Mouse (Mus musculus) forebrain, embryonic 13.5 days (tissue): Measurements from ENCODE around the gene Qrich2. TPM values are rescaled to one million over a fixed set of nuclear protein-coding genes. Genes with fewer than 3 reads are reported as not detected.

Experiments
- ATAC-seq: fragments of 200-750 bp; cut with Nextera tagmentation; 2 replicates; pipeline ENCODE4 v1.8.0; 2017
- H3K27ac ChIP-seq: fragments of 300-500 bp; sonication (generic); 2 replicates; pipeline ENCODE4 v1.5.1; 2015; ENCODE audit warnings: inconsistent platforms, mild to moderate bottlenecking, moderate library complexity
- H3K27me3 ChIP-seq: fragments of 300-500 bp; sonication (generic); 2 replicates; pipeline ENCODE4 v1.6.1; 2015; ENCODE audit warnings: mild to moderate bottlenecking, inconsistent platforms
- H3K36me3 ChIP-seq: fragments of 300-500 bp; sonication (generic); 2 replicates; pipeline ENCODE4 v1.6.1; 2015; ENCODE audit warnings: mild to moderate bottlenecking, inconsistent platforms; ENCODE audit not compliant: poor library complexity, severe bottlenecking
- H3K4me1 ChIP-seq: fragments of 300-500 bp; sonication (generic); 2 replicates; pipeline ENCODE4 v1.6.1; 2015; ENCODE audit warnings: inconsistent platforms
- H3K4me2 ChIP-seq: fragments of 300-500 bp; sonication (generic); 2 replicates; pipeline ENCODE4 v1.6.1; 2015; ENCODE audit warnings: inconsistent platforms, mild to moderate bottlenecking, moderate library complexity
- H3K4me3 ChIP-seq: fragments of 300-500 bp; sonication (generic); 2 replicates; pipeline ENCODE4 v1.5.1; 2015; ENCODE audit warnings: mild to moderate bottlenecking, inconsistent platforms
- H3K9ac ChIP-seq: fragments of 300-500 bp; sonication (generic); 2 replicates; pipeline ENCODE4 v1.6.1; 2015; ENCODE audit warnings: mild to moderate bottlenecking, inconsistent platforms
- H3K9me3 ChIP-seq: fragments of 300-500 bp; sonication (generic); replicated peaks from 2 replicates; pipeline ENCODE4 v1.6.1; 2016; ENCODE audit warnings: inconsistent platforms
- WGBS: fragments of 180-500 bp; shearing (Covaris S2); methylation state at CpG from one replicate; pipeline ENCODE4 v1.1.7; 2015; 5-methylcytosine and 5-hydroxymethylcytosine counted together
- polyA plus RNA-seq: library from polyadenylated mRNA; unstranded; fragments of >200 nt; fragmentation: Nextera tagmentation; extraction: Ambion mirVana; gene quantifications from 2 replicates; pipeline ENCODE4 v1.2.1, GENCODE M21; 2015

Gene Qrich2
- polyA plus RNA-seq, 1 experiment from 2014 or later, result not detected

DNA sequence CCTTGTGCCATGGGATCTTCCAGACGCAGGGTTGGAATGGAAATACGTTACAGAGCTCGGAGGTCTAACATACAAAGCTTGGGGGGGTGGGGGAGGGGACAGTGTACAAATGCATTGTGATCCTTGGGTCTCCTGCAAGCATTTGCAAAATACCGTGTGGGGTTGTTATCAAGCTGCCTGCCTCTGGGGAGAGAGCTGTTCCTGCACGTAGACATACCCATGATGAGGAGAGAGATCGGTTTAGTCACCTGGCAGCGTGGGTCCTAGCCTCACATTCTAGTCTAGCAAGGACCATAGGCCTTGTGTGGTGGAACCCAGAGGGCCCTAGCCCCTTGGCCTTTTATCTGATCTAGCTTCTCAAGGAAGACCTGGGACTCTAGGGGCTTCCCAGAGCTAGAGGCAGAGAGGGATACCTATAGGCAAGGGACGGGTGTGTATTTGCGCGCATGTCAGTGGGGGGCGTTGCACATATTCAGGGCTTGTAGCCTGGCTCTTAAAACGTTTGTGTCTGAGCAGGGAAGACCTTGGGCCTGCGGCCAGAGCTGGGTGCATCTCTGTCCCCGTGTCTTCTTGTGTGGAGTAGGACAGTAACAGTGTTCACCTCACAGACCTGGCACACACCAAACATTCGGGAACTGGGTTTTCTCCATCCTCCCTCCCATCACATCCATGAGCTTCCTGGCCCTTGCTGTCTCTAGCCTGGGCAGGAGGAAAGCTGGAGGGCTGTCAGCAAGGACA, 23.7 kb downstream of the Qrich2 start:
- no peak overlapping the region for H3K9ac ChIP-seq
- H3K27me3 ChIP-seq, result peaks cover 11% of the 10 kb centered on the region
- no peak overlapping the region for H3K27ac ChIP-seq
- WGBS, result 76% methylated on average over 15 of the region's 15 CpGs
- no peaks in the 10 kb centered on the region for H3K9me3 ChIP-seq
- no peak for ATAC-seq
- peaks cover 22% of the 10 kb centered on the region for H3K4me1 ChIP-seq
- H3K36me3 ChIP-seq, result peaks cover 23% of the 10 kb centered on the region
- H3K4me2 ChIP-seq, result no peak overlapping the region
- no peak overlapping the region for H3K4me3 ChIP-seq

DNA sequence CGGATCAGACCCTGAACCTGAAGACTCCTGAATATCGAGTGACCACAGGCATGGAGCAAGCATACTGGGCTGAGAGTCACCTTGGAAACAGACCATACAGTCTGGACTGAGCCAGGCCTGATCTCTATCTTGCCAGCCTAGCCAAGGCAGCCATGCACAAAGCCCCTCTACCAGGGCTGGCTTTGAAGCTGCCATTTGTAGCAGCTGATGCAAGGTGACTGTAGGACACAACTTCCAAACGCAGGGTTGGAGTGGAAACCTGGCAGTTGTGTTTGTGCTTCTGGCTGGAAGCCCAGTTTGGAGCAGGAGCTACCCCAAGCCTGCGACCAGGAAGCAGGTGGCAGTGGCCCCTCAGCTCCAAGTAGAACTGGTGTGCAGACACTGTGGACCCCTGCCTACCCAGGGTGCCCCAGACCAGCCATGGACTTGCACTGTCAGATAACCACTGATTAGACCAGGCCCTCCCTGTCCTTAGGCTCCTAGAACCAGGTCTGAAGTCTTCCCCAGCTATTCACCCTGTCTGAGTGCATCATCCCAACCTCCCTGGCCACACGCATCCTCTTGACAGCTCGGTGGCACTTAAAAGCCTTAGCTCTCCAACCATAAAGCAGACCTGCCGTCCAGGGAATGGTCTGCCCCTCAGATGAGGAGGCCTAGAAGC, 25.5 kb downstream of the Qrich2 start:
- Histone ChIP-seq H3K36me3 (peaks cover 39% of the 10 kb centered on the region), H3K4me2 (no peak overlapping the region), H3K9ac (no peak overlapping the region), H3K27ac (peak overlapping the region; percentile 45; the same call in 1 of the 2 replicates), H3K27me3 (no peaks in the 10 kb centered on the region), H3K4me3 (no peak overlapping the region), H3K9me3 (no peaks in the 10 kb centered on the region), H3K4me1 (peaks cover 35% of the 10 kb centered on the region)
- WGBS, result 77% methylated on average over 7 of the region's 7 CpGs
- no peak for ATAC-seq

DNA sequence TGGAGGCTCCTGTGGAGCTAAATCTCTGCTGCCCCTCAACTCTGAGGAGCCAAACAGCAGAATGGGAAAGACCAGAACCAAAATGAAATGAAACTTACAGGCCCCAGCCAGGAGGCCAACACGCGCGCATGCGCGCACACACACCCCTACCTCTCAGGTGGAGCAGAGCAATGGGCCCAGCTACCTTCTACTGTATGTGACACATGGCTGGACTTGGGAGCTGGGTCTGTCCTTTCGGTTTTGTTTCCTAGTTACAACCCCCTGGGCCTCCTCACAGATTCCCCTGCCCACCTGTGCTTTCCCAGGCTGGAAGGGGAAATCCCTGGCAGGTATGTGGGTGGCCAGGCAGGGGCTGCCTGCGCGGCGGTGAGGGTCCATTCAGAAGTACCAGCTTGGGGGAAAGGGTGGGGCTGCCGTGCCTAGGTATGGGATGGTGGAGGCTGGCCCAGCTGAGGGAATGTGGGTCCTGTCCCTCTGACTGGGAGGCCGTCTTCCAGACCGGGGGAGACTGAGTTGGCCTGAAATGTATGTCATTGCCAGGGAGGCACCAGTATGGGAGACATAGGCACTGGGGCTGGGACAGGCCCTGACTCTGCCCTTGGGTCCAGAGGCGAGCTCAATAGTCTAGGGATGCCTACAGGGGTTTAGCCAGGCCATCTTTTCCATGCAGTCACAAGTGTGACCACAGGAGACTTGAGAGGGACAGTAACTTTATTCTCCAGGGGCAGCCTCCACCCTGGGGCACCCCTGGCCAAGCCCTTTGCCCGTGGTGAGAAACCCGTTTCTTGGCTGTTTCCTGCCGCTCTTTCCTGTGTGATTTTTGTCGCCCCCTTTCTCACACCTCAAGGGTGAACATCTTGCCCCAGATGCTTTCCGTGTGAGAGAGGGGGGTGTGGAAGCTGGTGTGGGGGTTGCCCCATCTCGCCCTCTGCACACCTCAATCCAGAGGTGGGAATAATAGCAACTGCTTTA, 26.5 kb downstream of the Qrich2 start:
- Histone ChIP-seq H3K9me3 (no peaks in the 10 kb centered on the region), H3K4me2 (no peak overlapping the region), H3K36me3 (peaks cover 39% of the 10 kb centered on the region), H3K4me1 (peaks cover 41% of the 10 kb centered on the region), H3K27ac (peak overlapping the region; percentile 45; the same call in 1 of the 2 replicates), H3K4me3 (no peak overlapping the region), H3K27me3 (no peaks in the 10 kb centered on the region), H3K9ac (no peak overlapping the region)
- 84% methylated on average over 19 of the region's 19 CpGs for WGBS
- ATAC-seq, result no peak

DNA sequence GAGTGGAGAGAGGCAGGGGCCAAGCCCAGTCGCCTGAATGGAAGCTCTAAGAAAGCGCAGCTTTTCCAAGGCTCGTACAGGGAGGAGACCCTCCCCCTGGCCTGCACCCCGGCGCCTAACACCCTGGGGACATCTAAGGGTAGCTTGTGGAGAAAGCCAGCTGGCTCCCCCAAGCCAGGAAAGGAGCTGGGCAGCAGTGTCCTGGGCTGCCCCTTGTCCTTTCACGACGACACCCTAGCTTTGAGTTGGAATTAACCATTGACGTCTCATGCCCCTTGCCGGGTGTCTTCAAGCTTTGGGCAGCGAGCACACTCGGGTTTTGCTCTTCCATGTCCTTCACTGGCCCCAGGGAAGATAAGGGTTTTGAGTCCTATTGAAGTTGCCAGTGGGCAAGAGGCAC, 28.5 kb downstream of the Qrich2 start:
- H3K27ac ChIP-seq, result no peak overlapping the region
- ATAC-seq, result no peak
- no peak overlapping the region for H3K9ac ChIP-seq
- no peak overlapping the region for H3K4me2 ChIP-seq
- WGBS, result 90% methylated on average over 11 of the region's 11 CpGs
- peaks cover 39% of the 10 kb centered on the region for H3K36me3 ChIP-seq
- no peaks in the 10 kb centered on the region for H3K27me3 ChIP-seq
- H3K4me3 ChIP-seq, result no peak overlapping the region
- peaks cover 41% of the 10 kb centered on the region for H3K4me1 ChIP-seq
- H3K9me3 ChIP-seq, result no peaks in the 10 kb centered on the region

DNA sequence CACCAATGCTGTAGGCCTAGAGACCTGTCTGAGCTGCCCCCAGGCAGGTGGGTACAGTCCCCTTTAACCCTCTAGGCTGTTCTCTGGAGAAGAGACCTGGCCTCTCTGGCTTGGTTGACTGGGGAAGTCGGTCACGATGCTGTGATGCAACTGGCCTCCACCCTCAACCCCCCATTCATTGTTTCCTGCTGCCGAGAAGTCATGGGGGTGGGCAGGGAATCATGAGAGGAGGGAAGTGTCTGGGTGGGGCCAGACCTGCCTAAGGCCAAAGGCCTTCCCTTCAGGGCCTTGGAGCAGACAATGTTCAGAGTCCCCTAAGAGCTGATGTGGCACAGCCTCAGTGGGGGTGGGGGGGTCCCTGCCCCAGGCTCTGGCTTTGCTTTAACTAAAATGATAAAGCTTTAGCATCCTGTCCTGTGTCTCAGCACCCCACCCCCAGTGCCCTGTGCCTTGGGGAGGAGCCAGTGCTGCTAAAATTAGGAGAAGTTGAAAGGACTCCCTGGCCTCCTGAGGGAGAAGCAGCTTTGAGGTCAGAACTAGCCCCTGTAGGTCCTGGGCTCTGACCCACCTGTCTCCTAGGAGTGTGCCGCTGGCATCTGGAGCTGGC, 29.2 kb downstream of the Qrich2 start:
- ATAC-seq, result no peak
- peak overlapping the region; percentile 14 for H3K4me3 ChIP-seq
- H3K4me1 ChIP-seq, result peaks cover 41% of the 10 kb centered on the region
- no peak overlapping the region for H3K27ac ChIP-seq
- peaks cover under 1% of the 10 kb centered on the region; the same call in 1 of the 2 replicates for H3K27me3 ChIP-seq
- H3K9me3 ChIP-seq, result no peaks in the 10 kb centered on the region
- H3K36me3 ChIP-seq, result peaks cover 39% of the 10 kb centered on the region
- H3K4me2 ChIP-seq, result peak overlapping the region; percentile 96
- 82% methylated on average over 4 of the region's 4 CpGs for WGBS
- H3K9ac ChIP-seq, result peak overlapping the region; percentile 55

DNA sequence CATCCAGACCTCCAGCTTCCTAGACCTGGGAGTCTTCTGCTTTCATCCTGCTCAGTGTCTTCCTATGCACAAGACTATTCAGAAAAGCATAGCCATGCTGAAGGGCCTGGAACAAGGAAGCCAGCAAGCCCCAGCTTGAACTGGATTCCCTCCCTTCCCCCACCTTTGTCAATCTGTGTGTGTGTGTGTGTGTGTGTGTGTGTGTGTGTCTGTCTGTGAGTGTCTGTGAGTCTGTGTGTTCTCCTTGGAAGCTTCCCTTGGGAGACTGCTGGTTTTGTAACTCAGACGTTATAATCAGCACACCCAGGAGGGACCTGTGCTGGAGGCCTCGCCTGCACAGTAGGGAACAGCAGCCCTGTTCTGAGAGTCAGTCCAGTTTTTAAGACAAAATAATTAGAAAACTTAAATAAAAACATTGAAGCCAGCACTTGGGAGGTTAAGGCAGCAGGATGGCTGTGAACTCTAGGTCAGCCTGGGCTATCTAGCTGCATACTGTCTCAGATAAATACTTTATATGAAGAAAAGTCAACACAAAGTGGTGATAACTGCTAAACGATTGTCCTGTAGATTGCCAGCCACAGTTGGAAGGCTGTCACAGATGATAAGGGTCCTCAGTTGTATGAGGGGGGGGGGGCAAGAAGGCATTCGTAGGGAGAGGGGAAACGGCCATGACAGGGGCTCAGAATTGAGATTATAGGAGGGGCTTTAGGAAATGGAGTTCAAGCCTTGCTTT, 29.9 kb downstream of the Qrich2 start:
- H3K4me3 ChIP-seq, result peak overlapping the region; percentile 96
- WGBS, result 70% methylated on average over 5 of the region's 5 CpGs
- H3K27ac ChIP-seq, result 0 out of 2 replicates have a peak overlapping the region, but pooled peaks have one; percentile 19
- peaks cover 44% of the 10 kb centered on the region for H3K4me1 ChIP-seq
- H3K4me2 ChIP-seq, result peak overlapping the region; percentile 96
- peaks cover 39% of the 10 kb centered on the region for H3K36me3 ChIP-seq
- no peaks in the 10 kb centered on the region for H3K9me3 ChIP-seq
- peaks cover 7% of the 10 kb centered on the region; the same call in 1 of the 2 replicates for H3K27me3 ChIP-seq
- no peak for ATAC-seq
- H3K9ac ChIP-seq, result peak overlapping the region; percentile 55

DNA sequence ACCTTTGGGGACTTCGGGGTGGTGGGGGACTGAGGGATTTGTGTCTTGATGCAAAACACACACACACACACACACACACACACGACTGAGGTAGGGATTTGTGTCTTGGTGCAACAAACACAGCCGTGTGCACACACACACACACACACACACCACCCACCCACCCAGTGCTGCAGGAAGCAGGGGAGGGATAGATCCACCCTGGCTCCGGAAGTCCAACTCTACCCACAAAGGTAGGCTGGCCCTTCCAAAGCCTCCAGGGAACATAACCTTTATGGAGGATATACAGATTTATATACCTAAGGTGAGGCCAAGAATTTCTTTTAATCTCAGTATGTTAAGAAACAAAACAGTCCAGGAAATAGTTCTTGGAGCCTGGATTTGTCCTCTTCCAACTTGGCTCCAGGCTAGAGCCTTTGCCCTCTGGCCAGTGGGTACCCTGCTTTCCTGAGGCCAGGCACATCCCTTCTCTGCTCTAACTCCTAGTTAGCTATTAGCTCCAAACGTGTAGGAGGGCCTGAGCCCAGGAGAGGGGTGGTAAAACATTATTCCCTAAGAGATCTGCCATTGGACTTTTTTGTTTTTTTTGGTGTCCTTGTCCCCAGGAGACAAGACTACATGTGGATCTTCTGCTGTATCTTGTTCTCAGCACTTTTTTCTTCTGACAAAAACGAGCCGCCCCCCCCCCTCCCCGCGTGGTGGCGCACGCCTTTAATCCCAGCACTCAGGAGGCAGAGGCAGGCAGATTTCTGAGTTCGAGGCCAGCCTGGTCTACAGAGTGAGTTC, 30.9 kb downstream of the Qrich2 start:
- Histone ChIP-seq H3K9ac (peak overlapping the region; percentile 97), H3K4me3 (peak overlapping the region; percentile 96), H3K4me2 (peak overlapping the region; percentile 96), H3K36me3 (peaks cover 36% of the 10 kb centered on the region), H3K9me3 (no peaks in the 10 kb centered on the region), H3K4me1 (peaks cover 48% of the 10 kb centered on the region), H3K27ac (peak overlapping the region; percentile 93), H3K27me3 (peaks cover 7% of the 10 kb centered on the region; the same call in 1 of the 2 replicates)
- no peak for ATAC-seq
- 50% methylated on average over 12 of the region's 12 CpGs for WGBS

DNA sequence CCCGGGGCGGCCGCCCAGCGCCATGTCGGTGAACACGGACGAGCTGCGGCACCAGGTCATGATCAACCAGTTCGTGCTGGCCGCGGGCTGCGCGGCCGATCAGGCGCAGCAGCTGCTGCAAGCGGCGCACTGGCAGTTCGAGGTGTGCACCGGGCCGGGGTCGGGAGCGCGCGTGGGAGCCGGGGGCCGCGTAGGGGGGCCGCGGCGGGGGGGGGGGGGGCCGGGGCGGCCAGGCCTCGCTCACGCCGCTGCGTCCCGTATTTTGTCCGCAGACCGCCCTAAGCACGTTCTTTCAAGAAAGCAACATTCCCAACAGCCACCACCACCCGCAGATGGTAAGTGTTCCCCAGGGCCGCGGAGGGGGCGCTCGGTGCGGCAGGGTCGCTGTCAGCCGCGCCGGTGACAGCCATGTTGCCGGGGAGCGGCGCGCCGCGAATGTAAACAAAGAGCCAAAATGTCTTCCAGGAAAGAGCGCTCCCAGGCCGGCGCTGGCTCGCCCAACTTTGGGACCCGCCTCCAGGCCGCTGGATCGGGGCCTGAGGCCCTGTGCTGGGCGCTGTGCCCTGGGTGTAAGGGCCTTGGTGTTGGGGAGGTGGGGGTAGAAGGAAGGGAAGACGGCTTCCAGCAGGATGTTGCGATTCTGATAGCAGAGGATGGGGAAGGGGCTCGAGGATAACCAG, 31.6 kb downstream of the Qrich2 start:
- H3K4me1 ChIP-seq, result peaks cover 41% of the 10 kb centered on the region
- peaks cover 29% of the 10 kb centered on the region for H3K36me3 ChIP-seq
- H3K9me3 ChIP-seq, result no peaks in the 10 kb centered on the region
- peaks cover 8% of the 10 kb centered on the region; the same call in 1 of the 2 replicates for H3K27me3 ChIP-seq
- H3K9ac ChIP-seq, result peak overlapping the region; percentile 97
- peak; percentile 8 for ATAC-seq
- peak overlapping the region; percentile 96 for H3K4me3 ChIP-seq
- peak overlapping the region; percentile 96 for H3K4me2 ChIP-seq
- peak overlapping the region; percentile 93 for H3K27ac ChIP-seq
- 2% methylated on average over 31 of the region's 67 CpGs for WGBS

DNA sequence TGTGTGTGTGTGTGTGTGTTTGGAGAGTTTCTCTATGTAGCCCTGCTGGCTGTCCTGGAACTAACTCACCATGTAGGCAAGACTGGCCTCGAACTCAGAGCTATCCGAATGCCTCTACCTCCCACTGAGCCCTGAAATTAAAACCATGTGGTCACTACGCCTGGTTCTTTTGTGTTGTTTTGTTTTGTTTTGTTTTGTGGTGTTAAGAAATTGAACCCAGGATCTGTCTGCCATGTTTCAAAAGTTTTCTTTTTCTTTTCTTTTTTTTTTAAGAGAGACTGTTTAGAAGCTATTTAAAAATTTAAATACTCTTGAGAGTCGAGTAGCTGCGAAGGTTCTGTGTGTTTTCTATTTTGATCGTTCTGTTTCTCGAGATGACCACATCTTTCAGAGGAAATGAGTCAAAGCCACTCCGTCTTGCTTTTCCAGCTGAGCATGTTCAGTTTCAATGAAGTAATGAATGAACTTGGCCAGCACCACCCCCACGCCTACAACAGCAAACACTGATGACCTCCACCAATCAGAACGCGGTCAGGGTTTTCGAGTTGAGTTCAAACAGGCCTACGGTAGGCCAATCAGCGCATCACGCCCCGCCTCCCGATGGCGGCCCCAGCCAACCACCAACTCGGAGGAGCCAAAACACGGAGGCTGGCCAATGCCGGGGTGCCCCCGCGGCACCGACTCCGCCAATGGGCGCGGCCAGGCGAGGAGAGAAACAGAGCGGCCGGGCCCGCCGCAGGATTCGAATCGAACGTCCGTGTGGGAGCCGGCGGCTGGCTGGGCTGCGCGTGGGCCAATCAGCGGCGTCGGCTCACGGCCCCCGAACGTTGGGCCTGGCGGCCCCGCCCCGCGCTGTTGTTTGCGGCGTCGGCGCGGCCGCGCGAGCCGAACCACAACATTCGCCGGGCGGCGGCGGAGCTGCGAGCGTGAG, 32.4 kb downstream of the Qrich2 start, which contains the start of gene Ubald2:
TSS of gene Ubald2 (plus strand) at position 739 of the 931 bp plus-strand sequence.
- H3K4me3 ChIP-seq, result peak within 1 kb of the TSS; percentile 96
- H3K9me3 ChIP-seq, result no peaks in the 10 kb centered on the region
- peak; percentile 99 for ATAC-seq
- peak within 1 kb of the TSS; percentile 96 for H3K4me2 ChIP-seq
- peak within 1 kb of the TSS; percentile 93 for H3K27ac ChIP-seq
- peak within 1 kb of the TSS; percentile 97 for H3K9ac ChIP-seq
- peaks cover 9% of the 10 kb centered on the region; the same call in 1 of the 2 replicates for H3K27me3 ChIP-seq
- 2% methylated on average over 64 of the region's 66 CpGs for WGBS
- H3K36me3 ChIP-seq, result peaks cover 23% of the 10 kb centered on the region
- H3K4me1 ChIP-seq, result peaks cover 38% of the 10 kb centered on the region
